Mouse (Mus musculus): ENCODE data around the gene Lce1a1. TPM values are rescaled to one million over a fixed set of nuclear protein-coding genes. Genes with fewer than 3 reads are reported as not detected.

Lce1a1 gene
- total and polyA plus RNA-seq, 3 experiments: not detected

DNA sequence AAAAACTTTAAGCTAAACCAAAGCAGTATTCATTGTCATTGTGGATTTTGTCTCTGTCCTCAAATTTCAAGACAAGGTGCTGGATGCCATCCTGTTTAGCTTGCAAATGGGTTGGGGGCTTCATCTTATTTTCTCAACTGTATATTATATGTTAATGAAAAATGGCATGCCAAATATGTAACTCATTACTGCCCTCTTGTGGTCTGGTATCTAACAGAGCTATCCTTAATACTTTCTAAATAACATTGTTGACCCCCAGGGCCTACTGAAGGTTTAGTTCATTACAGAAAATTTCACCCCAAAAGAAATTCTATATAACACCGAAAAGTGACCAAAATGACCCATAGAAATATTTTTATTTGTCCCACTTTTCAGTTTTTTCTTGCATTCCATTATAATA lies 45.9 kb downstream of the Lce1a1 start:
- no peak overlapping the region for H3K9ac ChIP-seq (ENCODE audit: insufficient read depth, low read depth)
- TF ChIP-seq SMC3 (IDR thresholded peaks at IDR 0.05; ENCODE audit: low read depth, low read length) (peak; percentile 6; the same call in 1 of the 2 replicates), IRF4 (IDR thresholded peaks at IDR 0.05; ENCODE audit: low read depth, low read length) (no peak), RAD21 (IDR thresholded peaks at IDR 0.05; ENCODE audit: low read depth, low read length) (peak; percentile 24), POLR2AphosphoS2 (IDR thresholded peaks at IDR 0.05; ENCODE audit: low read depth, low read length) (no peak), CHD1 (IDR thresholded peaks at IDR 0.05; ENCODE audit: low read depth, low read length) (no peak), CTCF (conservative IDR thresholded peaks at IDR 0.05 in 1 of 2, IDR thresholded peaks at IDR 0.05 in 1 of 2; ENCODE audit: low read depth in 2 of 2, low read length in 2 of 2) (peak in 1 of 2 experiments; percentile 40; a peak in 2 of 4 replicates), USF1 (IDR thresholded peaks at IDR 0.05; ENCODE audit: low read depth, low read length) (no peak), MXI1 (IDR thresholded peaks at IDR 0.05; ENCODE audit: low read depth, low read length) (no peak), PAX5 (IDR thresholded peaks at IDR 0.05; ENCODE audit: low read length) (no peak), GABPA (IDR thresholded peaks at IDR 0.05; ENCODE audit: insufficient replicate concordance, low read depth, low read length) (no peak), NRF1 (IDR thresholded peaks at IDR 0.05; ENCODE audit: low read depth, low read length) (no peak)
- H3K79me2 ChIP-seq (replicated peaks; ENCODE audit: control insufficient read depth, extremely low read depth, insufficient read depth, poor library complexity, severe bottlenecking): no peaks in the 10 kb centered on the region
- H3K9me3 ChIP-seq (replicated peaks; ENCODE audit: low read length): no peaks in the 10 kb centered on the region
- no peak overlapping the region for H3K4me3 ChIP-seq (replicated peaks in 1 of 3; ENCODE audit: low read depth in 2 of 3, low read length in 2 of 3, poor library complexity in 1 of 3)
- DNase-seq (ENCODE audit: extremely low read depth): peak; percentile 46
- no peaks in the 10 kb centered on the region for H3K27me3 ChIP-seq (replicated peaks)
- no peak overlapping the region for H3K27ac ChIP-seq (ENCODE audit: insufficient read depth, low read depth)
- H3K36me3 ChIP-seq (replicated peaks in 1 of 2; ENCODE audit: control insufficient read depth in 1 of 2, insufficient read depth in 1 of 2, low read length in 1 of 2): no peaks in the 10 kb centered on the region
- H3K4me2 ChIP-seq (ENCODE audit: insufficient read depth, low read depth, poor library complexity, severe bottlenecking): no peak overlapping the region
- in situ Hi-C loops (cut with MboI; ENCODE audit: low pct_ligation_motif_present, low pct_unique_long_range_greater_than_20kb, low sequenced_read_pairs): no loop called here
- no peaks in the 10 kb centered on the region for H3K4me1 ChIP-seq (ENCODE audit: control insufficient read depth in 1 of 2, insufficient read depth in 2 of 2)
- dilution Hi-C loops (cut with MboI; ENCODE audit: extremely low pct_ligation_motif_present, extremely low pct_unique_long_range_greater_than_20kb, low sequenced_read_pairs): no loop called here

DNA sequence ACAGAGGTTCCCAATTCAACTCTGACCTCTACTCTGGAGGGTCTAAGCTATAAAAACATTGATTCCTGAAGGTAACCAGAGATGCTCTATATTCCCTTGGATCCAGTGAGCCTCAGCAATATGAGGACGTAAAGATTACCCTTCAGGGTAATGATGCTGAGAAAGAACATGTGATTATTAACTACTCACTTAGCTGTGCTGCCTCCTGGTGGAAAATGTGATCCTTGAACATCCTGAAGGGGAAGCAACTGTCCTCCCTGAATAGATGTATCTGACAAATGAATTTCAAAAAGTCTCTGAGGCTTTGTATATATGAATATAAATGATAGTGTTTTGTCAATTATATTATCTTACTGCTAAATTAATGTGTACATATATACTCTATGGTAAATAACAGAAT lies 47.7 kb downstream of the Lce1a1 start:
- dilution Hi-C loops (cut with MboI; ENCODE audit: extremely low pct_ligation_motif_present, extremely low pct_unique_long_range_greater_than_20kb, low sequenced_read_pairs): no loop called here
- H3K27ac ChIP-seq (ENCODE audit: insufficient read depth, low read depth): no peak overlapping the region

More for the DNA sequence above, 47.7 kb downstream of the Lce1a1 start:
- in situ Hi-C loops (cut with MboI; ENCODE audit: low pct_ligation_motif_present, low pct_unique_long_range_greater_than_20kb, low sequenced_read_pairs): no loop called here
- Histone ChIP-seq H3K27me3 (replicated peaks) (no peaks in the 10 kb centered on the region), H3K79me2 (replicated peaks; ENCODE audit: control insufficient read depth, extremely low read depth, insufficient read depth, poor library complexity, severe bottlenecking) (no peaks in the 10 kb centered on the region), H3K36me3 (replicated peaks in 1 of 2; ENCODE audit: control insufficient read depth in 1 of 2, insufficient read depth in 1 of 2, low read length in 1 of 2) (no peaks in the 10 kb centered on the region), H3K9me3 (replicated peaks; ENCODE audit: low read length) (no peaks in the 10 kb centered on the region), H3K4me2 (ENCODE audit: insufficient read depth, low read depth, poor library complexity, severe bottlenecking) (no peak overlapping the region), H3K4me3 (replicated peaks in 1 of 3; ENCODE audit: low read depth in 2 of 3, low read length in 2 of 3, poor library complexity in 1 of 3) (no peak overlapping the region), H3K9ac (ENCODE audit: insufficient read depth, low read depth) (no peak overlapping the region), H3K4me1 (ENCODE audit: control insufficient read depth in 1 of 2, insufficient read depth in 2 of 2) (no peaks in the 10 kb centered on the region)
- DNase-seq (ENCODE audit: extremely low read depth): peak; percentile 21
- TF ChIP-seq SMC3 (IDR thresholded peaks at IDR 0.05; ENCODE audit: low read depth, low read length) (peak; percentile 18; the same call in 1 of the 2 replicates), E2F4 (IDR thresholded peaks at IDR 0.05; ENCODE audit: insufficient replicate concordance, low read depth, low read length) (no peak), MEF2A (IDR thresholded peaks at IDR 0.05; ENCODE audit: borderline replicate concordance, low read depth, low read length) (no peak), CTCF (conservative IDR thresholded peaks at IDR 0.05 in 1 of 2, IDR thresholded peaks at IDR 0.05 in 1 of 2; ENCODE audit: low read depth in 2 of 2, low read length in 2 of 2) (0 out of 4 replicates have a peak, but pooled peaks of 1 of the 2 experiments have one; percentile 21), ZNF384 (IDR thresholded peaks at IDR 0.05; ENCODE audit: low read depth, low read length) (no peak), TCF12 (IDR thresholded peaks at IDR 0.05; ENCODE audit: low read depth, low read length) (no peak), JUN (IDR thresholded peaks at IDR 0.05; ENCODE audit: insufficient read depth, low read depth, low read length) (no peak), EP300 (IDR thresholded peaks at IDR 0.05; ENCODE audit: low read length) (no peak), HCFC1 (IDR thresholded peaks at IDR 0.05; ENCODE audit: low read depth, low read length) (no peak), POLR2AphosphoS2 (IDR thresholded peaks at IDR 0.05; ENCODE audit: low read depth, low read length) (no peak), NELFE (IDR thresholded peaks at IDR 0.05; ENCODE audit: low read depth, low read length) (no peak), MAX (IDR thresholded peaks at IDR 0.05; ENCODE audit: low read length) (no peak), IRF4 (IDR thresholded peaks at IDR 0.05; ENCODE audit: low read depth, low read length) (no peak), USF1 (IDR thresholded peaks at IDR 0.05; ENCODE audit: low read depth, low read length) (no peak), TBP (conservative IDR thresholded peaks at IDR 0.05; ENCODE audit: low read depth, low read length) (no peak), BHLHE40 (IDR thresholded peaks at IDR 0.05; ENCODE audit: low read depth, low read length) (no peak)

Data from CH12.LX (cell line).